Mouse (Mus musculus): ENCODE results near the gene Ano6. TPM values are rescaled to one million over a fixed set of nuclear protein-coding genes. Genes with fewer than 3 reads are reported as not detected.

Gene Ano6
- polyA plus RNA-seq, 1 experiment from 2014 or later, result 37.2 TPM

GRCm38 (mm10) chr15:95762661-95763303, 27.9 kb upstream of the Ano6 start:
- ATAC-seq (ENCODE audit: low FRiP score), result peak; percentile 67; the same call in 1 of the 2 replicates
- Histone ChIP-seq H3K27ac (ENCODE audit: low read depth, low read length) (no peak overlapping the region), H3K4me1 (replicated peaks; ENCODE audit: control insufficient read depth, insufficient read depth, low read length) (no peaks in the 10 kb centered on the region), H3K4me3 (ENCODE audit: low read depth, low read length) (no peak overlapping the region), H3K36me3 (ENCODE audit: control insufficient read depth, insufficient read depth, low read length) (no peaks in the 10 kb centered on the region), H3K9me3 (ENCODE audit: control insufficient read depth, low read length) (no peaks in the 10 kb centered on the region), H3K27me3 (ENCODE audit: control insufficient read depth, insufficient read depth, low read length) (no peaks in the 10 kb centered on the region), H3K4me2 (replicated peaks; ENCODE audit: low read depth, low read length) (no peak overlapping the region), H3K9ac (ENCODE audit: low read depth, low read length) (no peak overlapping the region)
- 38% methylated on average over 12 of the region's 12 CpGs for WGBS
- DNase-seq (ENCODE audit: low spot score), result peak; percentile 87

- WGBS, result 46% methylated on average over 6 of the region's 6 CpGs
- Histone ChIP-seq H3K4me3 (ENCODE audit: low read depth, low read length) (no peak overlapping the region), H3K36me3 (ENCODE audit: control insufficient read depth, insufficient read depth, low read length) (no peaks in the 10 kb centered on the region), H3K4me2 (replicated peaks; ENCODE audit: low read depth, low read length) (no peak overlapping the region), H3K9me3 (ENCODE audit: control insufficient read depth, low read length) (no peaks in the 10 kb centered on the region), H3K27ac (ENCODE audit: low read depth, low read length) (no peak overlapping the region), H3K4me1 (replicated peaks; ENCODE audit: control insufficient read depth, insufficient read depth, low read length) (no peaks in the 10 kb centered on the region), H3K27me3 (ENCODE audit: control insufficient read depth, insufficient read depth, low read length) (no peaks in the 10 kb centered on the region), H3K9ac (ENCODE audit: low read depth, low read length) (no peak overlapping the region)
- DNase-seq (ENCODE audit: low spot score) (no peak), ATAC-seq (ENCODE audit: low FRiP score) (no peak)
These were observed 27.2 kb upstream of the Ano6 start for GRCm38 (mm10) chr15:95763464-95763863.

- Histone ChIP-seq H3K4me3 (ENCODE audit: low read depth, low read length) (no peak overlapping the region), H3K4me2 (replicated peaks; ENCODE audit: low read depth, low read length) (no peak overlapping the region), H3K36me3 (ENCODE audit: control insufficient read depth, insufficient read depth, low read length) (no peaks in the 10 kb centered on the region), H3K9me3 (ENCODE audit: control insufficient read depth, low read length) (no peaks in the 10 kb centered on the region), H3K9ac (ENCODE audit: low read depth, low read length) (no peak overlapping the region), H3K27me3 (ENCODE audit: control insufficient read depth, insufficient read depth, low read length) (no peaks in the 10 kb centered on the region), H3K27ac (ENCODE audit: low read depth, low read length) (no peak overlapping the region), H3K4me1 (replicated peaks; ENCODE audit: control insufficient read depth, insufficient read depth, low read length) (no peaks in the 10 kb centered on the region)
- 90% methylated on average over 8 of the region's 8 CpGs for WGBS
- no peak for ATAC-seq (ENCODE audit: low FRiP score)
- no peak for DNase-seq (ENCODE audit: low spot score)
These were observed 25.4 kb upstream of the Ano6 start for GRCm38 (mm10) chr15:95765271-95765670.

- no peak overlapping the region for H3K4me3 ChIP-seq (ENCODE audit: low read depth, low read length)
- no peaks in the 10 kb centered on the region for H3K27me3 ChIP-seq (ENCODE audit: control insufficient read depth, insufficient read depth, low read length)
- H3K9ac ChIP-seq (ENCODE audit: low read depth, low read length), result no peak overlapping the region
- no peaks in the 10 kb centered on the region for H3K36me3 ChIP-seq (ENCODE audit: control insufficient read depth, insufficient read depth, low read length)
- H3K4me2 ChIP-seq (replicated peaks; ENCODE audit: low read depth, low read length), result no peak overlapping the region
- no peaks in the 10 kb centered on the region for H3K4me1 ChIP-seq (replicated peaks; ENCODE audit: control insufficient read depth, insufficient read depth, low read length)
- DNase-seq (ENCODE audit: low spot score), result no peak
- H3K9me3 ChIP-seq (ENCODE audit: control insufficient read depth, low read length), result no peaks in the 10 kb centered on the region
- 86% methylated on average over 6 of the region's 6 CpGs for WGBS
- ATAC-seq (ENCODE audit: low FRiP score), result no peak
- H3K27ac ChIP-seq (ENCODE audit: low read depth, low read length), result no peak overlapping the region
These were observed 24.7 kb upstream of the Ano6 start for GRCm38 (mm10) chr15:95765936-95766335.

GRCm38 (mm10) chr15:95767825-95768224, 22.8 kb upstream of the Ano6 start:
- DNase-seq (ENCODE audit: low spot score), result no peak
- no peak for ATAC-seq (ENCODE audit: low FRiP score)

GRCm38 (mm10) chr15:95768703-95769102, 21.9 kb upstream of the Ano6 start:
- no peak overlapping the region for H3K27ac ChIP-seq (ENCODE audit: low read depth, low read length)
- ATAC-seq (ENCODE audit: low FRiP score), result no peak

More at GRCm38 (mm10) chr15:95767825-95768224, 22.8 kb upstream of the Ano6 start:
- Histone ChIP-seq H3K4me3 (ENCODE audit: low read depth, low read length) (no peak overlapping the region), H3K4me1 (replicated peaks; ENCODE audit: control insufficient read depth, insufficient read depth, low read length) (no peaks in the 10 kb centered on the region), H3K4me2 (replicated peaks; ENCODE audit: low read depth, low read length) (no peak overlapping the region), H3K9ac (ENCODE audit: low read depth, low read length) (no peak overlapping the region), H3K9me3 (ENCODE audit: control insufficient read depth, low read length) (no peaks in the 10 kb centered on the region), H3K36me3 (ENCODE audit: control insufficient read depth, insufficient read depth, low read length) (no peaks in the 10 kb centered on the region), H3K27ac (ENCODE audit: low read depth, low read length) (no peak overlapping the region), H3K27me3 (ENCODE audit: control insufficient read depth, insufficient read depth, low read length) (no peaks in the 10 kb centered on the region)
- WGBS, result 77% methylated on average over 7 of the region's 7 CpGs

GRCm38 (mm10) chr15:95769576-95769975, 21.1 kb upstream of the Ano6 start:
- WGBS, result 83% methylated on average over 4 of the region's 4 CpGs

More at GRCm38 (mm10) chr15:95768703-95769102, 21.9 kb upstream of the Ano6 start:
- Histone ChIP-seq H3K27me3 (ENCODE audit: control insufficient read depth, insufficient read depth, low read length) (no peaks in the 10 kb centered on the region), H3K9ac (ENCODE audit: low read depth, low read length) (no peak overlapping the region), H3K4me2 (replicated peaks; ENCODE audit: low read depth, low read length) (no peak overlapping the region), H3K4me1 (replicated peaks; ENCODE audit: control insufficient read depth, insufficient read depth, low read length) (no peaks in the 10 kb centered on the region), H3K36me3 (ENCODE audit: control insufficient read depth, insufficient read depth, low read length) (no peaks in the 10 kb centered on the region), H3K4me3 (ENCODE audit: low read depth, low read length) (no peak overlapping the region), H3K9me3 (ENCODE audit: control insufficient read depth, low read length) (no peaks in the 10 kb centered on the region)
- WGBS, result 90% methylated on average over 5 of the region's 5 CpGs
- no peak for DNase-seq (ENCODE audit: low spot score)

GRCm38 (mm10) chr15:95770307-95770706, 20.3 kb upstream of the Ano6 start:
- no peaks in the 10 kb centered on the region for H3K36me3 ChIP-seq (ENCODE audit: control insufficient read depth, insufficient read depth, low read length)
- no peaks in the 10 kb centered on the region for H3K9me3 ChIP-seq (ENCODE audit: control insufficient read depth, low read length)
- H3K4me2 ChIP-seq (replicated peaks; ENCODE audit: low read depth, low read length), result no peak overlapping the region
- no peak for ATAC-seq (ENCODE audit: low FRiP score)
- H3K4me1 ChIP-seq (replicated peaks; ENCODE audit: control insufficient read depth, insufficient read depth, low read length), result no peaks in the 10 kb centered on the region
- H3K27ac ChIP-seq (ENCODE audit: low read depth, low read length), result no peak overlapping the region
- H3K27me3 ChIP-seq (ENCODE audit: control insufficient read depth, insufficient read depth, low read length), result no peaks in the 10 kb centered on the region
- 92% methylated on average over 2 of the region's 2 CpGs for WGBS
- DNase-seq (ENCODE audit: low spot score), result no peak
- H3K9ac ChIP-seq (ENCODE audit: low read depth, low read length), result no peak overlapping the region
- no peak overlapping the region for H3K4me3 ChIP-seq (ENCODE audit: low read depth, low read length)

More at GRCm38 (mm10) chr15:95769576-95769975, 21.1 kb upstream of the Ano6 start:
- Histone ChIP-seq H3K36me3 (ENCODE audit: control insufficient read depth, insufficient read depth, low read length) (no peaks in the 10 kb centered on the region), H3K4me3 (ENCODE audit: low read depth, low read length) (no peak overlapping the region), H3K4me1 (replicated peaks; ENCODE audit: control insufficient read depth, insufficient read depth, low read length) (no peaks in the 10 kb centered on the region), H3K27ac (ENCODE audit: low read depth, low read length) (no peak overlapping the region), H3K27me3 (ENCODE audit: control insufficient read depth, insufficient read depth, low read length) (no peaks in the 10 kb centered on the region), H3K9me3 (ENCODE audit: control insufficient read depth, low read length) (no peaks in the 10 kb centered on the region), H3K4me2 (replicated peaks; ENCODE audit: low read depth, low read length) (no peak overlapping the region), H3K9ac (ENCODE audit: low read depth, low read length) (no peak overlapping the region)
- no peak for ATAC-seq (ENCODE audit: low FRiP score)
- DNase-seq (ENCODE audit: low spot score), result no peak

GRCm38 (mm10) chr15:95772374-95772773, 18.3 kb upstream of the Ano6 start:
- Histone ChIP-seq H3K9me3 (ENCODE audit: control insufficient read depth, low read length) (no peaks in the 10 kb centered on the region), H3K27me3 (ENCODE audit: control insufficient read depth, insufficient read depth, low read length) (no peaks in the 10 kb centered on the region), H3K4me1 (replicated peaks; ENCODE audit: control insufficient read depth, insufficient read depth, low read length) (no peaks in the 10 kb centered on the region), H3K9ac (ENCODE audit: low read depth, low read length) (no peak overlapping the region), H3K27ac (ENCODE audit: low read depth, low read length) (no peak overlapping the region), H3K36me3 (ENCODE audit: control insufficient read depth, insufficient read depth, low read length) (no peaks in the 10 kb centered on the region), H3K4me3 (ENCODE audit: low read depth, low read length) (no peak overlapping the region), H3K4me2 (replicated peaks; ENCODE audit: low read depth, low read length) (no peak overlapping the region)
- ATAC-seq (ENCODE audit: low FRiP score) (no peak), DNase-seq (ENCODE audit: low spot score) (no peak)
- WGBS, result 60% methylated on average over 13 of the region's 13 CpGs
